Mouse (Mus musculus) cerebellum, adult 11-12 months (tissue): ENCODE measurements around the gene Tlk2.

ENCODE experiments used
- DNase-seq: peaks from one replicate; pipeline ENCODE4 v3.0.0; 2022

The Tlk2 gene

GRCm38 (mm10) chr11:105164516-105165510, 13.8 kb upstream of the Tlk2 start:
- DNase-seq, result no peak

- DNase-seq, result no peak
These were observed 11.8 kb upstream of the Tlk2 start for GRCm38 (mm10) chr11:105166780-105167179.

GRCm38 (mm10) chr11:105179523-105179922, 916 bp downstream of the Tlk2 start:
- peak; percentile 10 for DNase-seq

- peak; percentile 66 for DNase-seq
These were observed 2.0 kb downstream of the Tlk2 start for GRCm38 (mm10) chr11:105180471-105181091.

GRCm38 (mm10) chr11:105181126-105181637, 2.6 kb downstream of the Tlk2 start:
- peak; percentile 87 for DNase-seq

GRCm38 (mm10) chr11:105181689-105182460, 3.3 kb downstream of the Tlk2 start:
- peak; percentile 48 for DNase-seq

GRCm38 (mm10) chr11:105182461-105182855, 3.9 kb downstream of the Tlk2 start:
- DNase-seq, result no peak

- no peak for DNase-seq
These were observed 6.1 kb downstream of the Tlk2 start for GRCm38 (mm10) chr11:105184678-105185077.

- no peak for DNase-seq
These were observed 13.6 kb downstream of the Tlk2 start for GRCm38 (mm10) chr11:105192186-105192585.

GRCm38 (mm10) chr11:105196893-105197662, 18.5 kb downstream of the Tlk2 start:
- DNase-seq, result no peak

GRCm38 (mm10) chr11:105202403-105202802, 23.8 kb downstream of the Tlk2 start:
- no peak for DNase-seq

GRCm38 (mm10) chr11:105210007-105210406, 31.4 kb downstream of the Tlk2 start:
- no peak for DNase-seq

GRCm38 (mm10) chr11:105214257-105214656, 35.6 kb downstream of the Tlk2 start:
- DNase-seq, result no peak

- no peak for DNase-seq
These were observed 39.2 kb downstream of the Tlk2 start for GRCm38 (mm10) chr11:105217771-105218170.

- DNase-seq, result no peak
These were observed 55.9 kb downstream of the Tlk2 start for GRCm38 (mm10) chr11:105234501-105234900.

GRCm38 (mm10) chr11:105240991-105241390, 62.4 kb downstream of the Tlk2 start:
- DNase-seq, result no peak

GRCm38 (mm10) chr11:105246369-105246768, 67.8 kb downstream of the Tlk2 start:
- DNase-seq, result no peak

GRCm38 (mm10) chr11:105246785-105247184, 68.2 kb downstream of the Tlk2 start:
- DNase-seq, result no peak

- no peak for DNase-seq
These were observed 68.7 kb downstream of the Tlk2 start for GRCm38 (mm10) chr11:105247321-105247720.

GRCm38 (mm10) chr11:105259733-105260132, 81.1 kb downstream of the Tlk2 start:
- DNase-seq, result no peak

- DNase-seq, result no peak
These were observed 82.5 kb downstream of the Tlk2 start for GRCm38 (mm10) chr11:105261116-105261515.
